Mouse (Mus musculus): Measurements from ENCODE around the gene Ankrd63. TPM values are rescaled to one million over a fixed set of nuclear protein-coding genes. Genes with fewer than 3 reads are reported as not detected.

The Ankrd63 gene
- total and polyA plus RNA-seq, 2 experiments from 2014 or later: 0.22 TPM; not detected in 1

DNA sequence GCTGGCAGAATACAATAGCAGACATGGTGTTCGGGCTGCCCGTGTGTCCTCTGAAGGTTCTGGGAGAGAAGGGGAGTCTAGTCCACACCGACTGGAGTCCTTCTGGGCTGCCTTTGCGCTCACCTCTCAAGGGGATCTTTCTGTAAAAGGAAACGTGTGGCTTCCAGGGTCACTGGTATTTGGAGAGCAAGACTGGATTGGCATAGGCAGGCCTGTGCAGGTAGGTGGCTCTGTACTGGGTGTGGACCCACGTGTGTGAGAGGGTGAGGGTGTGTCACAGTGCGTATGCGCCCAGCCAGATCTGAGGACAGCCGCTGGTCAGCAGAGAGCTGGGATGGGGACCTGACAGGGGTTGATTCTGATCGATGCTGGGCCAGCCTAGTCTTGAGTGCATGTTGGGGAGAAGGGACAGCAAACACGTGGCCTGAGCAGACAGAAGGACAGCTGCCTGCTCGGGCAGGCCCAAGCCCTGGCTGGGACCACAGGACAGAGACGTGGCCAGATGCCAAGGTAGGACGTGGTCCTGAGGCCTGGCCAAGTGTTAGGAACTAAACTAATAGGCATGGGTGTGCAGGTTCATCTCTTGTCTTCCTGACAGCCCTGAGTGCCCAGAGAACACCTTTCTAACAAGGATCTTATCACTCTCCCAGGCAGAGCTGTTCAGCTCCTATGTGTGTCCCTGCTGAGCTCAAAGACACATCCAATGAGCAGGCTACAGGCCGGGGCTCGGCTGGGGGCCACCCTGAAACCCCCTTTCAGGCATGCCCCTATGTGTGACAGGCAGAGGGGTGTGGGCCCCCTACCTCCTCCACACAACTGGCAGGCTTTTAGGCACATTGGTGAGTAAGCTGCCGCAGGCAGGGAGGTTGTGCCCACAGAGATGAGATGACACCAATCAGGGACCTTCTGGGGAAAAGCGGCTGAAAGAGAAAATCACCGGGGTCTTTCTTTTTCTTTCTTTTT is 39.7 kb downstream of the Ankrd63 start:
- WGBS: 33% methylated on average over 19 of the region's 19 CpGs
- peak; percentile 43 for TF ChIP-seq CTCF (IDR thresholded peaks at IDR 0.05)
- Histone ChIP-seq H3K4me3 (ENCODE audit: low read depth, low read length) (peak overlapping the region; percentile 50), H3K27me3 (ENCODE audit: insufficient read depth, low read length) (no peaks in the 10 kb centered on the region), H3K27ac (ENCODE audit: low read depth, low read length) (peak overlapping the region; percentile 88), H3K4me1 (ENCODE audit: insufficient read depth, low read length) (peaks cover 23% of the 10 kb centered on the region), H3K4me2 (ENCODE audit: low read depth, low read length, poor library complexity, severe bottlenecking) (peak overlapping the region; percentile 79), H3K9me3 (ENCODE audit: low read length) (no peaks in the 10 kb centered on the region), H3K36me3 (ENCODE audit: insufficient read depth, low read length) (no peaks in the 10 kb centered on the region), H3K9ac (replicated peaks; ENCODE audit: low read length, poor library complexity, severe bottlenecking) (peak overlapping the region; percentile 62)
- DNase-seq (ENCODE audit: low spot score) (no peak), ATAC-seq (ENCODE audit: low FRiP score) (peak; percentile 47)

GRCm38 (mm10) chr2:118662902-118663803 is 40.6 kb downstream of the Ankrd63 start, which contains the start of gene Pak6:
Gene Pak6, plus strand, starts transcription at chr2:118663303.
- 1% methylated on average over 35 of the region's 37 CpGs for WGBS

GRCm38 (mm10) chr2:118661891-118662290 is 41.9 kb downstream of the Ankrd63 start:
- 81% methylated on average over 9 of the region's 9 CpGs for WGBS
- H3K27me3 ChIP-seq (ENCODE audit: insufficient read depth, low read length): no peaks in the 10 kb centered on the region
- no peak overlapping the region for H3K4me2 ChIP-seq (ENCODE audit: low read depth, low read length, poor library complexity, severe bottlenecking)
- no peaks in the 10 kb centered on the region for H3K36me3 ChIP-seq (ENCODE audit: insufficient read depth, low read length)
- H3K9me3 ChIP-seq (ENCODE audit: low read length): no peaks in the 10 kb centered on the region
- DNase-seq (ENCODE audit: low spot score) (no peak), ATAC-seq (ENCODE audit: low FRiP score) (no peak)
- no peak overlapping the region for H3K4me3 ChIP-seq (ENCODE audit: low read depth, low read length)
- H3K4me1 ChIP-seq (ENCODE audit: insufficient read depth, low read length): peaks cover 23% of the 10 kb centered on the region
- H3K9ac ChIP-seq (replicated peaks; ENCODE audit: low read length, poor library complexity, severe bottlenecking): no peak overlapping the region
- no peak for TF ChIP-seq CTCF (IDR thresholded peaks at IDR 0.05)
- 0 out of 2 replicates have a peak overlapping the region, but pooled peaks have one; percentile 88 for H3K27ac ChIP-seq (ENCODE audit: low read depth, low read length)

More at GRCm38 (mm10) chr2:118662902-118663803, 40.6 kb downstream of the Ankrd63 start, which contains the start of gene Pak6:
- peak within 1 kb of the TSS; percentile 79 for H3K4me2 ChIP-seq (ENCODE audit: low read depth, low read length, poor library complexity, severe bottlenecking)
- H3K27me3 ChIP-seq (ENCODE audit: insufficient read depth, low read length): no peaks in the 10 kb centered on the region
- H3K9ac ChIP-seq (replicated peaks; ENCODE audit: low read length, poor library complexity, severe bottlenecking): peak within 1 kb of the TSS; percentile 62
- TF ChIP-seq CTCF (IDR thresholded peaks at IDR 0.05): no peak
- no peaks in the 10 kb centered on the region for H3K36me3 ChIP-seq (ENCODE audit: insufficient read depth, low read length)
- peak; percentile 76 for ATAC-seq (ENCODE audit: low FRiP score)
- DNase-seq (ENCODE audit: low spot score): peak; percentile 67
- H3K4me3 ChIP-seq (ENCODE audit: low read depth, low read length): peak within 1 kb of the TSS; percentile 50
- no peaks in the 10 kb centered on the region for H3K9me3 ChIP-seq (ENCODE audit: low read length)
- H3K27ac ChIP-seq (ENCODE audit: low read depth, low read length): peak within 1 kb of the TSS; percentile 88
- peaks cover 23% of the 10 kb centered on the region for H3K4me1 ChIP-seq (ENCODE audit: insufficient read depth, low read length)

DNA sequence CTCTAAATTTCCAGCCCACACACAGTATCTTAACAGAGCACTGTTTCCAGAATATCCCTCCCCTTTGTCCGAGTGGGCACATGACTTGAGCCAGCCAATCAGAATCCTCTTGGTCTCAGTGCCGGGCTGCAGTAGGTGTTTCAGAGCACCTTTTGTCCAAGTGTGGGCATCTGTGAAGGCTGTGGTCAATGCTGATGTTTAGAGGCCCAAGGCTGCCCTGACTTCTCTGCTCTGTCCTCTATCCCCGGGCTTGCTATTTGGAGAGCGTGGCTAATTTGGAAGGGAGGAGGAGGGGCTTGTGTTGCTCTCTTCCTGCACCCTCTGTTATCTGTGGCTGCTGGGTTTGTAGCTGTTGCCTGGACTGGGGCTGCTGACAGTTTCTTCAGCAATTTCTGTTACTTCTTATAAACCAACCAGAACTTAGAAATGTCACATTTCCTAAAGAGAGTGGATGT is 43.7 kb downstream of the Ankrd63 start:
- peak overlapping the region; percentile 31; the same call in 1 of the 2 replicates for H3K4me3 ChIP-seq (ENCODE audit: low read depth, low read length)
- H3K9ac ChIP-seq (replicated peaks; ENCODE audit: low read length, poor library complexity, severe bottlenecking): peak overlapping the region; percentile 54
- H3K27ac ChIP-seq (ENCODE audit: low read depth, low read length): peak overlapping the region; percentile 75
- H3K4me2 ChIP-seq (ENCODE audit: low read depth, low read length, poor library complexity, severe bottlenecking): peak overlapping the region; percentile 52
- peaks cover 10% of the 10 kb centered on the region for H3K4me1 ChIP-seq (ENCODE audit: insufficient read depth, low read length)
- ATAC-seq (ENCODE audit: low FRiP score) (peak; percentile 74), DNase-seq (ENCODE audit: low spot score) (peak; percentile 62)
- 0% methylated on average over 4 of the region's 4 CpGs for WGBS
- TF ChIP-seq CTCF (IDR thresholded peaks at IDR 0.05): no peak
- no peaks in the 10 kb centered on the region for H3K36me3 ChIP-seq (ENCODE audit: insufficient read depth, low read length)
- no peaks in the 10 kb centered on the region for H3K9me3 ChIP-seq (ENCODE audit: low read length)
- no peaks in the 10 kb centered on the region for H3K27me3 ChIP-seq (ENCODE audit: insufficient read depth, low read length)

GRCm38 (mm10) chr2:118659493-118659892 is 44.3 kb downstream of the Ankrd63 start:
- Histone ChIP-seq H3K4me2 (ENCODE audit: low read depth, low read length, poor library complexity, severe bottlenecking) (peak overlapping the region; percentile 52), H3K9me3 (ENCODE audit: low read length) (no peaks in the 10 kb centered on the region), H3K9ac (replicated peaks; ENCODE audit: low read length, poor library complexity, severe bottlenecking) (no peak overlapping the region), H3K36me3 (ENCODE audit: insufficient read depth, low read length) (no peaks in the 10 kb centered on the region), H3K27me3 (ENCODE audit: insufficient read depth, low read length) (no peaks in the 10 kb centered on the region), H3K4me3 (ENCODE audit: low read depth, low read length) (peak overlapping the region; percentile 31; the same call in 1 of the 2 replicates), H3K4me1 (ENCODE audit: insufficient read depth, low read length) (peaks cover 5% of the 10 kb centered on the region), H3K27ac (ENCODE audit: low read depth, low read length) (no peak overlapping the region)
- ATAC-seq (ENCODE audit: low FRiP score): no peak
- no peak for TF ChIP-seq CTCF (IDR thresholded peaks at IDR 0.05)
- DNase-seq (ENCODE audit: low spot score): no peak
- WGBS: 85% methylated on average over 12 of the region's 12 CpGs
